Mouse (Mus musculus) embryonic facial prominence, embryonic 14.5 days (tissue): Measurements from ENCODE around the gene Wdr89. TPM values are rescaled to one million over a fixed set of nuclear protein-coding genes. Genes with fewer than 3 reads are reported as not detected.
A peak's percentile ranks its signal among the peaks of the same experiment; 100 is the strongest.

Experiments used
- ATAC-seq: fragments of 200-750 bp; cut with Nextera tagmentation; 2 replicates; pipeline ENCODE4 v1.8.0; 2017; ENCODE audit warnings: low read depth, moderate number of reproducible peaks, moderate TSS enrichment
- DNase-seq: peaks from one replicate; pipeline ENCODE4 v3.0.0-alpha.2; 2015; ENCODE audit warnings: low spot score
- H3K27ac ChIP-seq: fragments of 300-500 bp; sonication (generic); replicated peaks from 2 replicates; pipeline ENCODE4 v1.5.1; 2014; ENCODE audit warnings: low read depth, mild to moderate bottlenecking, low read length, moderate library complexity
- H3K27me3 ChIP-seq: fragments of 300-500 bp; sonication (generic); replicated peaks from 2 replicates; pipeline ENCODE4 v1.6.1; 2014; ENCODE audit warnings: low read length; ENCODE audit not compliant: control insufficient read depth, insufficient read depth
- H3K36me3 ChIP-seq: fragments of 300-500 bp; sonication (generic); 2 replicates; pipeline ENCODE4 v1.6.1; 2014; ENCODE audit warnings: low read length, mixed read lengths; ENCODE audit not compliant: control insufficient read depth, insufficient read depth
- H3K4me1 ChIP-seq: fragments of 300-500 bp; sonication (generic); 2 replicates; pipeline ENCODE4 v1.6.1; 2014; ENCODE audit warnings: antibody characterized with exemption, low read length; ENCODE audit not compliant: control insufficient read depth, insufficient read depth
- H3K4me2 ChIP-seq: fragments of 300-500 bp; sonication (generic); 2 replicates; pipeline ENCODE4 v1.6.1; 2014; ENCODE audit warnings: low read depth, mild to moderate bottlenecking, low read length, moderate library complexity, mixed read lengths
- H3K4me3 ChIP-seq: fragments of 300-500 bp; sonication (generic); 2 replicates; pipeline ENCODE4 v1.5.1; 2014; ENCODE audit warnings: low read depth, mild to moderate bottlenecking, low read length
- H3K9ac ChIP-seq: fragments of 300-500 bp; sonication (generic); 2 replicates; pipeline ENCODE4 v1.6.1; 2014; ENCODE audit warnings: low read depth, mild to moderate bottlenecking, low read length, moderate library complexity, mixed read lengths
- H3K9me3 ChIP-seq: fragments of 300-500 bp; sonication (generic); 2 replicates; pipeline ENCODE4 v1.6.1; 2016; ENCODE audit warnings: low read length; ENCODE audit not compliant: control insufficient read depth
- WGBS: fragments of 180-500 bp; shearing (Covaris S2); extraction: QIAGEN DNeasy Blood & Tissue Kit; methylation state at CpG from one replicate; pipeline ENCODE4 v1.1.7; 2014; 5-methylcytosine and 5-hydroxymethylcytosine counted together
- polyA plus RNA-seq: library from polyadenylated mRNA; unstranded; fragments of >200 nt; fragmentation: Nextera tagmentation; extraction: Ambion mirVana; gene quantifications from 2 replicates; pipeline ENCODE4 v1.2.1, GENCODE M21; 2014

Gene Wdr89
- polyA plus RNA-seq, 1 experiment from 2014 or later: 10.2 TPM

GRCm38 (mm10) chr12:75593817-75594216 is 75.5 kb downstream of the Wdr89 start:
- no peak overlapping the region for H3K9ac ChIP-seq
- H3K27me3 ChIP-seq: no peaks in the 10 kb centered on the region
- peaks cover 39% of the 10 kb centered on the region for H3K36me3 ChIP-seq
- peak overlapping the region; percentile 65 for H3K4me2 ChIP-seq
- peaks cover 12% of the 10 kb centered on the region for H3K4me1 ChIP-seq
- H3K27ac ChIP-seq: no peak overlapping the region
- no peaks in the 10 kb centered on the region for H3K9me3 ChIP-seq
- ATAC-seq (no peak), DNase-seq (no peak)
- 62% methylated on average over 4 of the region's 4 CpGs for WGBS
- H3K4me3 ChIP-seq: 0 out of 2 replicates have a peak overlapping the region, but pooled peaks have one; percentile 5

- Histone ChIP-seq H3K27me3 (no peaks in the 10 kb centered on the region), H3K4me1 (no peaks in the 10 kb centered on the region), H3K4me2 (no peak overlapping the region), H3K4me3 (no peak overlapping the region), H3K27ac (no peak overlapping the region), H3K36me3 (peaks cover 66% of the 10 kb centered on the region), H3K9ac (no peak overlapping the region), H3K9me3 (no peaks in the 10 kb centered on the region)
- no peak for ATAC-seq
- DNase-seq: no peak
These were observed 81.8 kb downstream of the Wdr89 start for GRCm38 (mm10) chr12:75587501-75587900.

- 84% methylated on average over 3 of the region's 3 CpGs for WGBS
- ATAC-seq: no peak
- Histone ChIP-seq H3K9me3 (no peaks in the 10 kb centered on the region), H3K27me3 (no peaks in the 10 kb centered on the region), H3K27ac (no peak overlapping the region), H3K4me3 (no peak overlapping the region), H3K4me2 (no peak overlapping the region), H3K4me1 (no peaks in the 10 kb centered on the region), H3K9ac (no peak overlapping the region), H3K36me3 (peaks cover 38% of the 10 kb centered on the region)
- DNase-seq: no peak
These were observed 85.6 kb downstream of the Wdr89 start for GRCm38 (mm10) chr12:75583776-75584175.

Other genes with a start within 250 kb of the Wdr89 start
- gene Ppp2r5e, start 73.3 kb downstream of the Wdr89 start, polyA plus RNA-seq: 14.8 and 15.3 TPM in 2 replicates
- gene Sgpp1, start 66.2 kb upstream of the Wdr89 start, polyA plus RNA-seq: 28.1 and 31.6 TPM in 2 replicates
- gene Syne2, start 148.6 kb upstream of the Wdr89 start, polyA plus RNA-seq: 36.6 and 39.4 TPM in 2 replicates